Mouse (Mus musculus) embryo, embryonic 9.5 days (tissue): ENCODE data around the gene Hnrnpul2.
A peak's percentile ranks its signal among the peaks of the same experiment; 100 is the strongest.
"Not testable (repeated sequence)": the region's sequence is repeated elsewhere in the genome, so short reads cannot be mapped to it uniquely, and the experiment has no call there.

Experiments used
- DNase-seq: peaks from one replicate; pipeline ENCODE4 v3.0.0-alpha.2; 2017; ENCODE audit errors: extremely low spot score

The Hnrnpul2 gene

GRCm38 (mm10) chr19:8818301-8818798 is 1.5 kb upstream of the Hnrnpul2 start:
- DNase-seq, result no peak

DNA sequence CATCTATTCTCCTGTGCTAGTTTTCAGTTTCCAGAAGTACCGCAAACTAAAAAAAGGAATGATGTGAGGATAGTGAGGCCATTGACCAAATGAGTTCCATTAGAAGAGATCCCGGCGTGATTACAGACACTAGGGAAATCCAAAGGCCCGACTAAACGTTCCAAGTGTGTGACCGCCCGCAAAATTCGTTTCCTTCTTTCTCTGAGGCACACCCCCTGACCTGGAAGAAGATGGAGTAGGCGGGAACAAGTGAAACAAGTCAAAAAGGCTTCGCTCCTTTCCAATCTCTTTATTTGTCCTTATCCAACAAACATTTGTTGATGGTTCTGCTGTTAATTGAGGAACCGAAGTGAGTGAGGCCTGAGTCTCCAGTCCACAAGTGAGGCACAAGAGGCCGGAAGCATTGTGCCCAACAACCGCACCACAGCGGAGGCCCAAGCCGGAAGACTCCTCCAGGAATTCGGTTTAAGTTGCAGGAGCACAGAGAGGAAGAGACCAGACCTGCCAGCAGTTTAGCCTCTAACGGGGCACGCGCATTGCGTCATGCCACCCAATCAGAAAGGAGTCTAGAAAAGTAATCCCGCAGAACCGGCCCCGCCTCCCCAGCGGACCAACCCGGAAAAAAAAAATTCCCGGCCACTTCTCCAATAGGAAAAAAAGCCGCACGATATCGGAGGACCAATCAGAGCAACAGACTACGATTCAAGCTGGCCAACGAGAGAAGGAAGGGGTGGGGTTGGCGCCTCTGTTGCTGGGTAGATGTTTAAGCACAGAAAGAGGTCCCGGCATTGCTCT is 812 bp upstream of the Hnrnpul2 start, which contains the start of gene Ttc9c:
Gene Ttc9c, minus strand, starts transcription at position 533 of the 795 bp plus-strand sequence.
- peak; percentile 97 for DNase-seq

GRCm38 (mm10) chr19:8820424-8820956 is 680 bp downstream of the Hnrnpul2 start:
- no peak for DNase-seq

- no peak for DNase-seq
These were observed 1.3 kb downstream of the Hnrnpul2 start for GRCm38 (mm10) chr19:8821146-8821545.

GRCm38 (mm10) chr19:8822696-8823095 is 2.9 kb downstream of the Hnrnpul2 start:
- DNase-seq, result no peak

DNA sequence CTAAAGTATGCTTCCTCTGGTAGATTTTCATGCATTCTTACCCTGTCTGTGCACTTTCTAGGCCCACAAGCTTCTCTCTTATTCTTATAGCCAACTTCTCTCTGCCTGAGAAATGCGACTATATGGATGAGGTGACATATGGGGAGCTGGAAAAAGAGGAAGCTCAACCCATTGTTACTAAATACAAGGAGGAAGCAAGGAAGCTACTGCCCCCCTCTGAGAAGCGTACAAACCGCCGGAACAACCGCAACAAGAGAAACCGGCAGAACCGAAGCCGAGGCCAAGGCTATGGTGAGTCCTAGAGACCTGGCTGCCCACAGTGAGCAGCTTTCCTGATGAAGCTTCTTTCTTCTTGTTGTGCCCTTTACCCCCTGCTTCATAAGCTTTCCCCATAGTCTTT is 9.8 kb downstream of the Hnrnpul2 start, which contains the start of gene AC129217.1:
Gene AC129217.1, plus strand, starts transcription at position 114 of the 400 bp plus-strand sequence.
- DNase-seq, result no peak

DNA sequence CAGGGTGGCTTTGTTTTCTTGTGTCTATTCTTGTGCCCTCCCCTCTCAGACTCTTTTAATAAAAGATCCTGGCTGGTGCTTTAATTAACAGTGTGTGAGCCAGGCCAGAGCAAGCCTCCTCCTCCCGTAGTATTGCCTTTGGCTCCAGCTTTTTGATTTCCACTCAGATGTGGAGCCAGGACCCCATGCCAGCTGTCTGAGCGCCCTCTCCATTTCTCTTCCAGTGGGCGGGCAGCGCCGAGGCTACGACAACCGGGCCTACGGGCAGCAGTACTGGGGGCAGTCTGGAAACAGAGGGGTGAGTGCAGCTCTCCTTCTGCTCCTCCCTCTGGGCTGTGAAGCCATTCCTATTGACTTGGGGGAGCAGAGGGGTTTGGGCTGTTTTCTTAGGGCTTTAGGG is 10.9 kb downstream of the Hnrnpul2 start:
- DNase-seq, result no peak

- no peak for DNase-seq
These were observed 11.5 kb downstream of the Hnrnpul2 start for GRCm38 (mm10) chr19:8831262-8831661.

DNA sequence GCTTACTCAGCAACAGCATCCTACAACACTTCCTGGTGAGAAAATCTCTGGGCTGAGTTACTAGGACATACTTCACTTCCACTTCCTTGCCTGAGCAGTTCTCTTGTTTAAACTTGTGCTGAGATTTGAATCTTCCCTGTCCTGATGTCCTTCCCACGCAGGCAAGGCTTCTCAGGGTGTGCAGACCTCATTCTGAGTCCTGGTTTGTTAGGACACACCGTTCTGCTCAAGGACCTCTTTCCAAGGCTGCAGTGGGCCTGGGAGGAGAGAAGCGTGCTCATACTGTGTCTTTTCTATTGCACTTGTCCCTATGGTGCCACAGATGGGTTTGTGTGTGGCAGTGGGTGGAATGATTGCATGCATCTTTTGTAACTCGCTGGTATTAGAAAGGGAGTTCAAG is 13.2 kb downstream of the Hnrnpul2 start:
- no peak for DNase-seq

DNA sequence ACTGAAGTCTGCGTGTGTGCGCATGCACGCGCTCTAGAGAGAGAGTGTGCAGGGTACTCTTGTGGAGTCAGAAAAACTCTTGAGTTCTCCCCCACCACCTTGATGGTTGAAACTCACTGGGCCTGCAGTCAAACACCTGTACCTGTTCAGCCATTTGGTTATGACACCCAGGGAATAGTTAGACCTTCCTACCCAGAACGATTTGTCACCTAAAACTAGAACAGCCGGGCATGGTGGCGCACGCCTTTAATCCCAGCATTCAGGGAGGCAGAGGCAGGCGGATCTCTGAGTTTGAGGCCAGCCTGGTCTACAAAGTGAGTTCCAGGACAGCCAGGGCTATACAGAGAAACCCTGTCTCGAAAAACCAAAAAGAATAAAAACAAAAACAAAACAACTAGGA is 16.5 kb downstream of the Hnrnpul2 start:
- DNase-seq, result not testable (repeated sequence)

- DNase-seq, result peak; percentile 92
These were observed 17.5 kb downstream of the Hnrnpul2 start, which contains the start of gene Bscl2 for GRCm38 (mm10) chr19:8837251-8837791. Gene Bscl2, plus strand, starts transcription at chr19:8837467.

GRCm38 (mm10) chr19:8838041-8838730 is 18.4 kb downstream of the Hnrnpul2 start:
- DNase-seq, result peak; percentile 42

GRCm38 (mm10) chr19:8839103-8839907 is 19.5 kb downstream of the Hnrnpul2 start, which contains the start of gene Gng3:
Gene Gng3, minus strand, starts transcription at chr19:8839194.
- peak; percentile 65 for DNase-seq

- peak; percentile 63 for DNase-seq
These were observed 20.3 kb downstream of the Hnrnpul2 start for GRCm38 (mm10) chr19:8839908-8840791.

DNA sequence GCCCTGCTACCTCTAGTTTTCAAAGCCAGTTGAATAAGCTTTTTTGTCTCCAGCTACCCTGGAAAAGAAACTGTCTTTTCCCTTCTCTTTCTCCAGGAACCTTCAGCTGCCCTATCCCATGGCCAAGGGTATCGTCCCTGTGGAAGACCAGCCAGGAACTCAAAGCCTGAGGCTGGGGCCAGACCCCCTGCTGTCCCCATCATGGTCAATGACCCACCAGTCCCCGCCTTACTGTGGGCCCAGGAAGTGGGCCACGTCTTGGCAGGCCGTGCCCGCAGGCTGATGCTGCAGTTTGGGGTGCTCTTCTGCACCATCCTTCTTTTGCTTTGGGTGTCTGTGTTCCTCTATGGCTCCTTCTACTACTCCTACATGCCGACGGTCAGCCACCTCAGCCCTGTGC is 21.2 kb downstream of the Hnrnpul2 start:
- DNase-seq, result no peak

DNA sequence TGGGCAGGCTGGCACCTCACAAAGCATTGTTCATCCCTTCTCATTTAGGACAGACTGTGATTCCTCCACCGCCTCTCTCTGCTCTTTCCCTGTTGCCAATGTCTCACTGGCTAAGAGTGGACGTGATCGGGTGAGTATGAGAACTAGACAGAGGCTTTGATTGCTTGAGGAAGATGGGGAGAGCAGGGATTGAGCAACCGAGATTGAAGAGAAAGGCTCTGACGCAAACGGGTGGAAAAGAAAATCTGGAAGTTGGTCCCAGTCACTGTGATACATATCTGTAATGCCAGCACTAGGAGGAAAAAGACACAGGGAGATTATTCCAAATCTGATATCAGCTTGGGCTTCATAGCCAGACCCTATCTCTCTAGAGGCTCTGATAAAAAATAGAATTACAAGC is 23.2 kb downstream of the Hnrnpul2 start:
- DNase-seq, result no peak

GRCm38 (mm10) chr19:8844371-8845129 is 24.7 kb downstream of the Hnrnpul2 start:
- peak; percentile 63 for DNase-seq

- no peak for DNase-seq
These were observed 28.5 kb downstream of the Hnrnpul2 start for GRCm38 (mm10) chr19:8848356-8848755.

- DNase-seq, result peak; percentile 44
These were observed 30.6 kb downstream of the Hnrnpul2 start, which contains the start of gene Lrrn4cl for GRCm38 (mm10) chr19:8850402-8850901. Gene Lrrn4cl, plus strand, starts transcription at chr19:8850768.
